34 mouse cellular contexts compared by ENCODE assay signal in genomic region chr5:149100091-149100490, GRCm38 (mm10).
"Had no signal": no experiment of that assay in that cellular context is flagged by ENCODE, and none has a peak within 500 bp of the region (broad histone marks: within the 10 kb centered on the region; RNA-seq: fewer than 3 reads in every experiment).

No protein-coding gene starts in this region.

- DNase-seq: heart, postnatal 10 days; heart, postnatal 14 days; heart, postnatal 36 days; heart, postnatal 4 days; kidney, adult 11 months; kidney, adult 18-20 months; kidney, adult 2 months; kidney, adult 8-10 months; kidney, adult 9 months; kidney, postnatal 10 days; kidney, postnatal 14 days; kidney, postnatal 36 days; kidney, postnatal 4 days; layer of hippocampus, adult 9-11 months; layer of hippocampus, postnatal 36 days had no signal

- H3K4me1 ChIP-seq: heart, embryonic 13.5 days; heart, embryonic 15.5 days; hindbrain, embryonic 12.5 days; hindbrain, embryonic 13.5 days; hindbrain, embryonic 15.5 days; intestine, embryonic 15.5 days; kidney, embryonic 15.5 days had no signal

- H3K9me3 ChIP-seq: heart, embryonic 15.5 days; hindbrain, embryonic 10.5 days; hindbrain, embryonic 12.5 days; hindbrain, embryonic 13.5 days; hindbrain, embryonic 15.5 days; intestine, embryonic 15.5 days; kidney, embryonic 15.5 days had no signal

- H3K27ac ChIP-seq: heart, embryonic 13.5 days; heart, embryonic 15.5 days; hindbrain, embryonic 10.5 days; hindbrain, embryonic 12.5 days; hindbrain, embryonic 13.5 days; hindbrain, embryonic 14.5 days; hindbrain, embryonic 15.5 days; hindbrain, postnatal 0 days; intestine, embryonic 15.5 days; kidney, embryonic 15.5 days; kidney, postnatal 0 days; layer of hippocampus, adult 2 months; left cerebral cortex, adult 2 months had no signal

- H3K4me3 ChIP-seq: heart, embryonic 12.5 days; heart, embryonic 13.5 days; heart, embryonic 15.5 days; hindbrain, embryonic 10.5 days; hindbrain, embryonic 12.5 days; hindbrain, embryonic 13.5 days; hindbrain, embryonic 15.5 days; intestine, embryonic 15.5 days; kidney, embryonic 15.5 days; layer of hippocampus, adult 2 months; left cerebral cortex, adult 2 months had no signal

- H3K9ac ChIP-seq: heart, embryonic 12.5 days; heart, embryonic 13.5 days; heart, embryonic 15.5 days; hindbrain, embryonic 12.5 days; hindbrain, embryonic 13.5 days; hindbrain, embryonic 14.5 days; hindbrain, embryonic 15.5 days; intestine, embryonic 15.5 days; kidney, embryonic 15.5 days had no signal

- ATAC-seq: hindbrain, embryonic 16.5 days; hindbrain, postnatal 0 days; inflammation-experienced regulatory T-cells, adult 6 months; intestine, embryonic 15.5 days; intestine, embryonic 16.5 days; intestine, postnatal 0 days had no signal

- H3K36me3 ChIP-seq: heart, embryonic 12.5 days; heart, embryonic 13.5 days; heart, embryonic 15.5 days; hindbrain, embryonic 10.5 days; hindbrain, embryonic 12.5 days; hindbrain, embryonic 13.5 days; hindbrain, embryonic 15.5 days; intestine, embryonic 15.5 days; kidney, embryonic 15.5 days had no signal

- H3K27me3 ChIP-seq: heart, embryonic 12.5 days; heart, embryonic 15.5 days; hindbrain, embryonic 12.5 days; hindbrain, embryonic 13.5 days; hindbrain, embryonic 15.5 days; intestine, embryonic 15.5 days; kidney, embryonic 15.5 days had no signal

- H3K4me2 ChIP-seq: heart, embryonic 11.5 days; heart, embryonic 12.5 days; heart, embryonic 13.5 days; heart, embryonic 15.5 days; hindbrain, embryonic 12.5 days; hindbrain, embryonic 13.5 days; hindbrain, embryonic 14.5 days; hindbrain, embryonic 15.5 days; intestine, embryonic 15.5 days; kidney, embryonic 15.5 days had no signal
